Mouse (Mus musculus) liver, embryonic 16.5 days (tissue): ENCODE measurements at regions not wholly inside any gene's neighbourhood (a gene's known extent, or its start where the extent isn't known, plus 50 kb on each side); places are given as distances from the start of the nearest gene placed in this dataset.

Source experiments
- ATAC-seq: fragments of 200-750 bp; cut with Nextera tagmentation; 2 replicates; pipeline ENCODE4 v1.8.0; 2017; ENCODE audit warnings: low read depth, mild to moderate bottlenecking, moderate number of reproducible peaks, moderate library complexity
- H3K27ac ChIP-seq: fragments of 300-500 bp; sonication (generic); 2 replicates; pipeline ENCODE4 v1.5.1; 2014; ENCODE audit warnings: mild to moderate bottlenecking, low read length
- H3K27me3 ChIP-seq: fragments of 300-500 bp; sonication (generic); 2 replicates; pipeline ENCODE4 v1.6.1; 2014; ENCODE audit warnings: low read depth, low read length, mixed read lengths; ENCODE audit not compliant: control insufficient read depth, insufficient read depth
- H3K36me3 ChIP-seq: fragments of 300-500 bp; sonication (generic); 2 replicates; pipeline ENCODE4 v1.6.1; 2014; ENCODE audit warnings: mild to moderate bottlenecking; ENCODE audit not compliant: control insufficient read depth, insufficient read depth
- H3K4me1 ChIP-seq: fragments of 300-500 bp; sonication (generic); 2 replicates; pipeline ENCODE4 v1.6.1; 2014; ENCODE audit warnings: low read depth, low read length, mixed read lengths; ENCODE audit not compliant: control insufficient read depth
- H3K4me2 ChIP-seq: fragments of 300-500 bp; sonication (generic); 2 replicates; pipeline ENCODE4 v1.6.1; 2014; ENCODE audit warnings: low read depth, low read length, mixed read lengths
- H3K4me3 ChIP-seq: fragments of 300-500 bp; sonication (generic); 2 replicates; pipeline ENCODE4 v1.5.1; 2014; ENCODE audit warnings: low read depth, mild to moderate bottlenecking, low read length
- H3K9ac ChIP-seq: fragments of 300-500 bp; sonication (generic); 2 replicates; pipeline ENCODE4 v1.6.1; 2014; ENCODE audit warnings: low read depth, low read length
- H3K9me3 ChIP-seq: fragments of 300-500 bp; sonication (generic); replicated peaks from 2 replicates; pipeline ENCODE4 v1.6.1; 2016; ENCODE audit warnings: low read length; ENCODE audit not compliant: control insufficient read depth
- WGBS: fragments of 180-500 bp; shearing (Covaris S2); extraction: QIAGEN DNeasy Blood & Tissue Kit; methylation state at CpG from one replicate; pipeline ENCODE4 v1.1.7; 2014; ENCODE audit not compliant: insufficient replicate concordance; 5-methylcytosine and 5-hydroxymethylcytosine counted together

DNA sequence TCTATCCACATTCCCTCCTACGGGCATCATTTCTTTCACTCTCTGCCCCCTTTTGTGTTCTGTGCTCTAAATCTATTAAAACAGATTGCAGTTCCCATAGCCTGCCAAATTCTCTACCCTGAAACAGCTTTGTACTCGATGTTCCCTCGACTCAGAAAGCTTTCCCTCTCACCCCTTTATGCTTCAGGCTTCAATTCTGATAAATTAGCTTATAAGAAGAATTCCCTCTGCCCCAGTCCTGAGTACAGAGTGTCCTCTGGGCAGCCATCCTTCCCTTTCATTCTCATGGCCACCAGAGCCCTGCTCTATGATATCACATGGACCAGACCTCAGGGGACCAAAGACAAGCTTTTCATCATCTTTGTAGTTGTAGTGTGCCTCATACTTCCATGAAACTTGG, 163.6 kb downstream of the Cartpt start:
- no peaks in the 10 kb centered on the region for H3K27me3 ChIP-seq
- no peaks in the 10 kb centered on the region for H3K36me3 ChIP-seq
- H3K4me2 ChIP-seq: no peak overlapping the region
- no peak overlapping the region for H3K4me3 ChIP-seq
- H3K4me1 ChIP-seq: no peaks in the 10 kb centered on the region
- 39% methylated on average over 3 of the region's 3 CpGs for WGBS
- no peak overlapping the region for H3K9ac ChIP-seq
- no peak overlapping the region for H3K27ac ChIP-seq
- no peak for ATAC-seq
- no peaks in the 10 kb centered on the region for H3K9me3 ChIP-seq

GRCm38 (mm10) chr13:99729145-99729544, 171.7 kb downstream of the Cartpt start:
- Histone ChIP-seq H3K36me3 (no peaks in the 10 kb centered on the region), H3K9ac (no peak overlapping the region), H3K4me3 (no peak overlapping the region), H3K27ac (no peak overlapping the region), H3K27me3 (no peaks in the 10 kb centered on the region; the same call in 1 of the 2 replicates), H3K4me1 (no peaks in the 10 kb centered on the region), H3K9me3 (no peaks in the 10 kb centered on the region), H3K4me2 (no peak overlapping the region)
- WGBS: 48% methylated on average over 5 of the region's 5 CpGs
- ATAC-seq: no peak

GRCm38 (mm10) chr13:99724245-99724644, 176.6 kb downstream of the Cartpt start:
- WGBS: 54% methylated on average over 7 of the region's 7 CpGs

GRCm38 (mm10) chr13:99723237-99723981, 177.5 kb downstream of the Cartpt start:
- ATAC-seq: no peak
- no peaks in the 10 kb centered on the region; the same call in 1 of the 2 replicates for H3K27me3 ChIP-seq
- no peaks in the 10 kb centered on the region for H3K36me3 ChIP-seq
- H3K27ac ChIP-seq: no peak overlapping the region
- WGBS: 70% methylated on average over 5 of the region's 5 CpGs
- H3K9ac ChIP-seq: no peak overlapping the region
- no peaks in the 10 kb centered on the region for H3K4me1 ChIP-seq
- no peak overlapping the region for H3K4me3 ChIP-seq
- H3K9me3 ChIP-seq: no peaks in the 10 kb centered on the region
- no peak overlapping the region for H3K4me2 ChIP-seq

More at GRCm38 (mm10) chr13:99724245-99724644, 176.6 kb downstream of the Cartpt start:
- Histone ChIP-seq H3K4me1 (no peaks in the 10 kb centered on the region), H3K27ac (no peak overlapping the region), H3K4me2 (no peak overlapping the region), H3K4me3 (no peak overlapping the region), H3K9me3 (no peaks in the 10 kb centered on the region), H3K9ac (no peak overlapping the region), H3K36me3 (no peaks in the 10 kb centered on the region), H3K27me3 (no peaks in the 10 kb centered on the region; the same call in 1 of the 2 replicates)
- ATAC-seq: no peak

DNA sequence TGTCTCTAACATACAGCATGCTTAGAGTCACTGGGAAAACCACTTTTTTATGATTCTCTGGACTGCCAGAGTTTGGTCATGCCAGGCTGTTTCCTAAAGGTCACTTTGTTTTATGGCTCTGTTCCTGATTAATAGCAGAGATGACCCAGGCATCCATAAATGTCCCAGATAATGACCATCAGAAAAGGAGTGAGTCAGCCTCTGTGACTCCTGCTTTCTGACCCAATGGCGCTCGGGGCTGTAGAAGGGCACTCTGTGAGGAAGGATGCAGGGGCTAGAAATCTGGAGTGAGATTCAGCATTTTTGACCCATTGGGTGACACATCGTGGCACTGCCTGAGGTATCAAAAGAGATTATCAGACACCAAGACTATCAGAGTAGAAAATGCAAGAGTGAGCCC, 180.3 kb downstream of the Cartpt start:
- Histone ChIP-seq H3K4me3 (no peak overlapping the region), H3K27me3 (no peaks in the 10 kb centered on the region; the same call in 1 of the 2 replicates), H3K4me2 (no peak overlapping the region), H3K27ac (no peak overlapping the region), H3K4me1 (no peaks in the 10 kb centered on the region), H3K9me3 (no peaks in the 10 kb centered on the region), H3K9ac (no peak overlapping the region), H3K36me3 (no peaks in the 10 kb centered on the region)
- 64% methylated on average over 3 of the region's 3 CpGs for WGBS
- ATAC-seq: no peak

DNA sequence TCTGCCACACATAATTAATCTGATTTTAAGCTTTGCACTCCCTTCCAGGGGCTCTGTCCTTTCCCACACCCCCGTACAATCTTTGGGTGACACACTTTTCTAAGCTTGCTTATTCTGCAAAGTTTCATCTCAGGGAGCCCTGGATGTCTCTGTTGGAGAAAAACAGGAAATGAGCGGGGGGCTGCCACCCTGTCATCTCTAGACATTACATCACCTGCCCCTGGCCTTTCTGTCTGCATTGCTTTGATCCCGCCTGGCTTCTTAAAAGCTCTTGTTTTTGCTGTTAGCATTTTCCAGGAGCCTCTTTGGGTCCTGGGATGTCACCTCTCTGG, 180.2 kb upstream of the Map1b start:
- no peak overlapping the region for H3K9ac ChIP-seq
- no peaks in the 10 kb centered on the region for H3K9me3 ChIP-seq
- 21% methylated on average over 3 of the region's 3 CpGs for WGBS
- no peak overlapping the region for H3K4me3 ChIP-seq
- ATAC-seq: no peak
- no peaks in the 10 kb centered on the region for H3K27me3 ChIP-seq
- H3K36me3 ChIP-seq: no peaks in the 10 kb centered on the region
- no peak overlapping the region for H3K4me2 ChIP-seq
- no peaks in the 10 kb centered on the region for H3K4me1 ChIP-seq
- no peak overlapping the region for H3K27ac ChIP-seq

DNA sequence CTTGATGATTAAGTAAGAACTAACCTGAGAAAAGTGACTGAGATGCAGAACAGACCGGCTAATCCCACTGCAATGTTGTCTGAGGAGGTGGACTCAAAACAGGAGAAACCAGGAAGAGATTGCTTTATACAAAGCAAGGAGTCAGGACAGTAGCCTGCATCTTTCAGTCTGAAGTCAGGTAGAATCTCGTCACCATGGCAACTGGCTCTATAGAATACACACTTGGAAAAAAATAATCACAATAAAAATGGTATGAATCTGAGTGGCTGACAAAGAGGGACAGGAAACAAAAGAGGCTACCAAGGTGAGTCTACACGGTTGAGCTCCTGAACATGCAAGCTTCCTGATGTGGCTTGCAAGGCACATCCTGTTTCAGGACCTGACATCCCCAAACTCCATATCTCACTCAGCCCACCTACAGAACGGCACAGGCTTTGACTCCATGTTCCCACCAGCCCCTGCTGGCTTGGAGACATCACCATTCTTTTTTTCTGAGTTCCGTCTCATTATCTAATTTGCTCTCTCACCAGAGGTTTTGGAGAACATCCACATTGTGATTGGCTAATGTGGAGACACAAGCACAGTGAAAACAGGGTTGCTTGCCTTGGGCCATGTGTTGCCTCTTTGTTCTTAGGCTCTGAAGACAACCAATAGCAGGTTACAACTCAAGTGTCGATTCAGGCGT, 179.7 kb upstream of the Map1b start:
- H3K36me3 ChIP-seq: no peaks in the 10 kb centered on the region
- H3K4me3 ChIP-seq: no peak overlapping the region
- H3K4me2 ChIP-seq: no peak overlapping the region
- no peak for ATAC-seq
- H3K9me3 ChIP-seq: no peaks in the 10 kb centered on the region
- H3K27ac ChIP-seq: no peak overlapping the region
- H3K4me1 ChIP-seq: no peaks in the 10 kb centered on the region
- H3K27me3 ChIP-seq: no peaks in the 10 kb centered on the region
- WGBS: 47% methylated on average over 7 of the region's 7 CpGs
- no peak overlapping the region for H3K9ac ChIP-seq

DNA sequence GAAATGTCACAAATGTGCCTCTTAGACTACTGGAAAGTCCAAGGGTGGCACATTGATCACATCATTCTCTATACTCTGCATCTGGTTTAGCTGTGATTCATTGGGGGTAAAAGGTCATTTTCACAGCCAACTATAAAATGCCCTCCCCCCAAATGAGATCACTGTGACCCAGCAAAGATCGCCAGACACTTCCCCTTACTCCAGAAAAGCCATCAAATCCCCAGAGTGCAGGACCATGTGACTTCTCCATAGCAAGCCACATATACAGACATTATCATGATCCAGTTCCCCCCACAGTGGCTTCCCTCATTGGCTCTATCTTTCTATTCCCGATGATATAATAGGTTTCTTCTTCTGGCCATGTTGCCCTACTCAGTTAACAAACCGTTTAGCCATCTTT, 163.6 kb upstream of the Map1b start:
- Histone ChIP-seq H3K36me3 (no peaks in the 10 kb centered on the region), H3K27ac (no peak overlapping the region), H3K27me3 (no peaks in the 10 kb centered on the region), H3K9ac (no peak overlapping the region), H3K4me3 (no peak overlapping the region), H3K4me1 (peaks cover 4% of the 10 kb centered on the region; the same call in 1 of the 2 replicates), H3K4me2 (no peak overlapping the region), H3K9me3 (no peaks in the 10 kb centered on the region)
- no peak for ATAC-seq
- 36% methylated on average over 3 of the region's 3 CpGs for WGBS

DNA sequence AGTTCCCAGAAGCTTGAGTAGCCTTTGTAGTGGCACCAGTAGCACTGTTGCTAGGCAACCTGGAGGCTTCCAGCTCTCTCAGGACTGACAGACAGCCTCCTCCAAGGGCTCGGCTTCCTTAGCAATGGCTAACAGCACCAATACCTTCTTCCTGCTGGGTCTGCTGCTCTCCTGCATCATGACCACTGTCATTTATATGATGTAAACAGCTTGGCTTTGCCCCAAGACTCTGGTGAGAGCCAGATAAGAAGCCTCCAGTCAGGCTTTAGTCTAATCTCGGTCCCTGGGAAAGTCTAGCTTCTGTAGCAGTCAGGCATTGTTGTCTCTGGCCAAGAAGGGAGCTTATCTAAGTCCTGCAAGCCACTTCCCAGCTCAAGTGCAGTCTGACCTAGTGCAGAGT, 163.1 kb upstream of the Map1b start:
- Histone ChIP-seq H3K9me3 (no peaks in the 10 kb centered on the region), H3K4me3 (no peak overlapping the region), H3K9ac (no peak overlapping the region), H3K27me3 (no peaks in the 10 kb centered on the region), H3K4me2 (no peak overlapping the region), H3K4me1 (peaks cover 4% of the 10 kb centered on the region; the same call in 1 of the 2 replicates), H3K36me3 (no peaks in the 10 kb centered on the region), H3K27ac (no peak overlapping the region)
- ATAC-seq: peak; percentile 88
- WGBS: 2% methylated on average over 2 of the region's 2 CpGs
